Mouse (Mus musculus): ENCODE measurements at regions not wholly inside any gene's neighbourhood (a gene's known extent, or its start where the extent isn't known, plus 50 kb on each side); places are given as distances from the start of the nearest gene placed in this dataset.
A peak's percentile ranks its signal among the peaks of the same experiment; 100 is the strongest.

DNA sequence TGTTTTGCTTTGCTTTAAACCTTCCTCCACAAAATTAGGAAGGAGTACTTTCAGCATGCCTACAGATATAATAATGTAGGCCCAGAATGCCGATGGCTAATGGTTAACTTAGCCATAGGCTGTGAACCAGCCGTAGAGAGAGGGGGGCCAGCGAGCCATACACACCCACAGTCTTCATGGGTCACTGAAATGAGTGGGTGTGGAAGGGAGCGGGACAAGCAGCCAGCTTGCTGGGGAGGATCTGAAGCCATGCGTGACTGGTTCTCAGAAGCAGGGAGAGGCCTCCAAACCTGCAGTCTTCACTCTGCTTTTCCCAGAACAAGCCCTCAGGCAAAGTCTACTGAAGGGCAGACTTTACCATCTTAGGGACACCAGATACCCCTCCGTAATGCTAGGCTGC, 50.8 kb upstream of the Ptpn13 start:
- no peak for DNase-seq

DNA sequence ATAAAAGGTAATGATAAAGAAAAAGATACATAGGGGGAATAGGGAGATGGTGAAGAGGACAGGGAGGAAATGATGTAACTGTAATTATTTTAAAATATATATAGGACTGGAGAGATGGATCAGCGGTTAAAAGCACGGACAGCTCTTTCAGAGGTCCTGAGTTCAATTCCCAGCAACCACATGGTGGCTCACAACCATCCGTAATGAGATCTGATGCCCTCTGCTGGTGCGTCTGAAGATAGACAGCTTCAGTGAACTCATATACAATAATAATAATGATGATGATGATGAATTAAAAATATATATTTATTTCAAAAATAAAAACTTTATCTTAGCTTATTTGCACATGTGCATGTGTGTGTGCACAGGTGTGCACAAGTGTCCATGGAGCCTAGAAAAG, 51.9 kb upstream of the Ptpn13 start:
- DNase-seq, result no peak

DNA sequence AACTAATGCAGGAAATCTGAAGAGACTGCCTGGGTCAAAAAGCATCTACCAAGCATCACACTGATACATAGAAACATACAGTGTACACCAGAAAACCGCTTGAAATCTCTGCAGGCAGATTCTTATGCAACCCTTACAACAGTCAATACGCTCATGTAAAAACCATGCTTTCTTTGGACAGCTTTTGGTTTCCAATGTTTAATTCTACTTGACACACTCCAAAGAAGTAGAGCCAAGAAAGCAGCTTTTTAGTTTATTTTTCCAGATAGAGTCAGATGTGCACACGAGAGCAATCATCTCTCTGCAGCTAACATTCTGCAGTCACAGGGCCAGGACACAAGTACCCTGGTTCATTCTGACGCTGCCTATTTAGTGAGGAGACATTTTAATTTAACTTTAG, 54.5 kb upstream of the Ptpn13 start:
- no peak for DNase-seq

DNA sequence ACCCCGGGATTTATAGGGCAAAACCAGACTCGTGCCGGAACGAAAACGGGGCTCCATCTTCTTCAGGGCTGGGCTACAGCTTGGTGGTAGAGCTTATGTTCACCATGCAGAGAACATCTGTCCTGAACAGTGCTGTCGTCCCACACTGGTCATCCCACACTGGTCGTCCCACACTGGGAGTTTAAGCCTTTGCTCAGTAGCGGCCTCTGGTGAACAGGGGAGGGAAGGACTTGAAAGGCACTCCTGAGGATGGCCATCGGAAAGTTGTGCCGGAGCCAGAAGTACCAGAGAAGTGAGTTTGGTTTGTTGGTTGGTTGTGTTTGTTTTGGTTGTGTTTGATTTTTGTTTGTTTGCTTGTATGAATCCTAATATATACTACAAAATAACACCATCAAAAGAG, 56.0 kb upstream of the Ptpn13 start:
- peak; percentile 67 for DNase-seq

DNA sequence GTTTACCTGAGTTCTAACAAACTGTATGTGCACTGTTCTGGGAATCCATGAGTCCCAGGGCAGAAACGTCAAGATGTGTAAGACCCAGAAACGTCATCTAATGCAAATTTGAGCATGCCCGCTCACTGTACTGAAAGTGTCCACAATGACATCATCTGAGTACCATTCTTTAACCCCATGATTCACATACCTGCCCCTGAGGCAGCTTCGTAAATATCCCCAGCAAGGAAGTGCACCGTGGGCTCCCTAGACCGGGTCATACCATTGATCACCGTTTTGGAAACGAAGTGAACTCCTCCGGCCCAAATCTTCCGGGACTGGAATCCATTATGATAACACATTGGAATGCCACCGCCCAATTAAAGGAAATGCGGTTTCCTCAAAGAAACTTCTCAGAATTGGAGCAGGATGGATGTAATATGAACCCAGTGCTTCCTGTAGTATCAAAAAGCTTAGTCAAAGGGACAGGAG, 57.8 kb upstream of the Ptpn13 start:
- no peak for DNase-seq

DNA sequence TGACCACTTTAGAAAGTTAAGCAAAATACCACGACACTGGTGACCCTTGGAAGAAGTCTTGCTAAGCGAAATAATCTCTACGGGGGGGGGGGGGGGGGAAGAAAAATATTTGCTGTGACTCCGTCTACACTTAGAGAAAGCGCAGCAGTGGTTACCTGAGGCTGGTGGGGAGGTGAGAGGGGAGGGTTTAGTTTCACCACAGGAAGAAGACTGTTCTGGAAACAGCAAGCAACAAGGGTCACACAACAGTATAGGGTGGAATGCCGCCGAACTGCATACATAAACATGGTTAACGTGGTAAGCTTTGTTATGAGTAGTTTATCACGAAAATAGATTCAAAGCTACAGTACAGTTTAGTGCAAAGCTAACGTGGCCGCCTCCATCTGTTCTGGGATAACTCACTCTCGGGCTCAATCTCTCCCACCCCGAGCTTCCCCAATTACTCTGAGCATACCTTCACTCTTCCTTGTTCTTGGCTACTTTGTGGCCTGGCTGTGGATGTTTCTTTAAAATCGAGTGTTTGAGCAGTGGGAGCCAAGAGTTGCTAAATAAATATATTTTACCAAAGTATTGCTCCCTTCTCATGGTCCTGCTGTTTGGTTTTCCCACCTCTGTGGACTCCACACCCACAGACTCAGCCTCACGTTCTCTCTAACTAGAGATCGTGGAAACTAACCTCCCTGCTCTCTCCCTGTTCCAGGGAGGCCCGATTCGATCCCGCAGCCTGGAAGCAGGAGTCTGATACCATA, 59.1 kb upstream of the Ptpn13 start:
- DNase-seq, result peak; percentile 57

DNA sequence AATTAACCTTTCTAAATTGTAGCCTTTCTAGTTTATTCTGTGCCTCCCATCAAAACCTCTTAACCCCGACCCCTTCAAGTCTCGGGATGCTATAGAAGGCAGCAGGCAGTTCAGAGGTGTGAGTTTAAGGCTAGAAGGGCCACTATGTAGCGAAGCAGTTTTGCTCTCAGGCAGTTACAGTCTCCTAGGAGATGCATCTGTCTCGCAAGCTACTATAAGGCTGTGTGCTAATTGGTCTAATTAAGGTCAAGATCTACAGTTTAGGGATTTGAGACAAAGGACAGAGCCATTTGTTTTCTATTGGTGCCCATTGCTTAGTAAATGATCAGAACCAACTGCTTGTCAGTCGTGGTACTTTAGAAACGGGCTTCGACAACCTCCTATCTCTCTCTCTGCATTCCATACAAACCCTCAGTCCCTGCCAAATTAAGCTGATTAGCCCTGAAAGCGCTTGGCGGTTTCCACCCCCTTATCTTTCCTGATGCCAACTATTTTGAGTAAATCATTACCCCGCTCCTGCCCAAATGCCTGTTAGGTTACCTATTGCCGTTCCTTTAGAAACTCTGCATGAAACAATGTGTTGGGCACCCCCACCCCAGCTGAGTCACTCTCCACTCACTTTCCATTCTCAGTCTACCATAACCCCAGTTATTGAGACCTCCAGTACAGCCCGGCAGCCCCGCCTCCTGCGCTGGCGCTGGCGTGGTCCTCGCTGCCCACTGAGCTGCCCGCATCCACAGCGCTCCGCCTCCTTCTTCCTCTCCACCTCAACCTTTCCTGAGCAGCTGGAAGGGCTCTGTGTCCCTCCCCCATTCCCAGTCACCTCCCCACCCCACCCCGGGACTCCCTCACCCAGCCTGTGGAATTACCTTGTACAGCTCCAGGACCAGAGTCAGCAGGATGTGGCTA, 59.9 kb upstream of the Ptpn13 start:
- peak; percentile 80 for DNase-seq

DNA sequence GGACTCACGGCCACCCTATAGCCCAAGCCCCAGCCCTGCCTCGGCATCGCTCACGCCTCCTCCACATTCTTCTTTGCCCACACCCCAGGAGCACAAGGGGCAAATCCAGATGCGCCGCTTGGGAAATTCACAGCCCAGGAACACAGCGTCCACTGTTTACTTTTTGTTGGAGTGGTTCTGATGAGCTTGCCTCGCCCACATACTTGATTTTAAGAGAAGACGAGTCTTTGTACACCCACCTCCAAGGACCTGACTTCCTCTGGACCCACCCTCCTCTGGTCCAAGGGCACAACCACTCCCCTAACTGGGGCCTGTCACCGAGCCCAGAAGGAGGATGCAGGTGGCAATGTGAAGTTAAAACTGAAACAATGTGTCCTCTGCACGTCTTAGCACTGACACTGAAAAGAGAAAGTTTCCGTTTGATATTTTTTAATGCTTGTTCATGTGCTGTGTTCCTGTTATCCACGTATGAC, 64.2 kb upstream of the Ptpn13 start:
- peak; percentile 64 for DNase-seq

DNA sequence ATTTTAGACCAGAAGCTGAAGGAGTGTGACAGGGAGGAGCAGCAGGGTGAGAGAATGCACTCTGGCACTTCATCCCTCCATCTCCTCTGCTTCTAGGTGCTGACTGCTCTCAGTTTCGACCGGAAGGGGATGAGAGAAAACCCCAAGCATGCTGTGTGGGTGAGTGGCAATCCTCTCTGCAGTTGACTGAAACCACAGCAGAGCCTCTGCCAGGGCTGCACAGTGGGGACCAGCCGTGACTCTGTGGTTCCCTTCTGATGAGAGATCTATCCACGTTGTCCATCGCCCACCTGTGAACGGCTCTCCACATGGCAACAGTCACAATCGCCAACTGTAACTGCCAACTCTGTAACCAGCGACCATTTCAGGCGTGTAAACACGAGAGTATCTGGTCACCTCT, 64.6 kb upstream of the Ptpn13 start:
- no peak for DNase-seq

DNA sequence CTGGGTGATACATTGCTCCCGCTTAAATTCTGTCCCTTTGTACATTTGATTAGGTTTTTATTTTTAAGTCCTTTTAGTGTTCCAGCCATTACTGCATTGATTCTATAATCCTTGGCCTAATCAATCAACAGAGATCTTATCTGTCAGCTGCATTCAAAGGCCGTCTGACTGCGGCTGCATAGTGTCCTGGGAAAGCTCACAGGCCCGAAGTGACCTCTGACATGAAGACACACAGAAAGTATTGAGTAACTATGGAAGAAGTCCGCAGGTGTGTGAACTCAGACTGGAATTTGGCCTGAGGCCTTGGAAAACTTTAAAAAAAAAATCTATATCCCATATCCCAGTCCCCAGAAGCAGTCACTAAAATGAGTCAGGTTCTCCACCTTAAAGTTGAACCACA, 67.4 kb upstream of the Ptpn13 start:
- DNase-seq, result no peak

DNA sequence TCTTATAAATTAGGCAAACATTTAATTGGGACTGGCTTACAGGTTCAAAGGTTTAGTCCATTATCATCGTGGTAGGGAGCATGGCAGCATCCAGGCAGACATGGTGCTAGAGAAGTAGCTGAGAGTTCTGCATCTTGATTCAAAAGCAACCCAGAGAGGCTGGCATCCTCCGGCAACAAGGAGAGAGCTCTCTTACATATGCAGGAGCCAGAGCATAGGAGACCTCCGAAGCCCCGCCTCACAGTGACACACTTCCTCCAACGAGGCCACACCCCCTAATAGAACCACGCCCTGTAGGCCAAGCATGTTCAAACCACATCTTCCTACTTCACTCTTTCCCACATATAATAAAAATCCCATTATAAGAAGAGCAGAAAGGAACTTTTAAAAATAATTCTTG, 68.5 kb upstream of the Ptpn13 start:
- no peak for DNase-seq

DNA sequence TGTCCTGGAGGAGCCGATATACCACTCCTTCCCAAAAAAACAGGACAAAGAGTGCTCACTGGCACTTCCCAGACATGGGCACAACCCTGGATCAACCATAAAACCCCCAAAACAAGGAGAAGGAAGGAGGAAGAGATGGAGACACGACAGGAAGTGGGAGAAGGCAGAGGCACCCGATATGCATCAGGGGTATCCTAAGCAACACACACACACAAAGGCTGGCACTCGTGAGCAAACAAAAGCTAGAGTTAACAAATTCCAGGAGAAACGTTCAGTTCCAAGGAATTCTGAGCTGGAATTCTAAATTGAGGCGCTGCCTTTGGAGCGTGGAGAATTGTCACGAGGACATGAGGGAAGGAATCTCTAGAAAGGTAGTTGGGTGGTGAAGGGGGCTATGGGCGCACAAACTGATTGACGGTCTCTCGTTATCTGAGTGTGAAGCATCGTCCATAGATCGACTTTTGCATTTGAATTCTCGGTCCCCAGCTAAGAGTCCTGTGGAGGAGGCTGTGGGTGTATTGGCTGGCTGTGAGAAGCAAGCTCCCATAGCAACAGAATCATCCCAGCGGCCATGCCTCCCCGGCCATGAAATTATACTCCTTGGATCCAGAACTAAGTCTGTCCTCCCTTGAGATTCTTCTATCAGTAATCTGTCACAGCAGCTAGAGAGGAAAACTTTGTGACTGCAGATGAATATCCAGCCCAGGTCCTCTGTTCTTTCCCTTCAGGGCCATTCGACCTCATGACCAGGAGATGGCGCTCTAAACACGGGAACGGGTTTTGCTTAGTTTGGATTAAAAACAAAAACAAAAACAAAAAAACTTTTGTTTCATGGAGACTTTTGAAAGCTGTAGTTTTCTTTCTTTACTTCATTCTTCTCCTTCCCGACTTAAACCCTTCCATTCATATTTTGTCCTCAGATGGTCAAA, 69.4 kb upstream of the Ptpn13 start:
- peak; percentile 55 for DNase-seq

DNA sequence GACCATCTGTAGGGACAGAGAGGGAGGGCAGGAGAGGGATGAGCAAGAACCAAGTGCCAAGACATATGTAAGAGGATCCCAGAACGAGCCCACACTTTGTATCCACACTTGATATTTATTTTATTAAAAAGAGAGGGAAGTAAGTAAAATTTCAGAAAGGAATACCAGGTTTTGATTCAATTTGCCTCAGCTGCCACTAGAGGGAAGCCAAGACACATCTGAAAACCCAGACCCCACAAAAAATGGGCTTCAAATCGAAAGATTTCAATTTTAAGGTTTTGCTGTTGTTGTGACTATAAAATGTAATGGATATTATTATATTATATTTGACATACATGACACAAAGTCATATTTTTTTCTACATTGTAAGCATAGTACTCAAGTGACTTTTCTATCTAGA, 81.1 kb upstream of the Ptpn13 start:
- no peak for DNase-seq

DNA sequence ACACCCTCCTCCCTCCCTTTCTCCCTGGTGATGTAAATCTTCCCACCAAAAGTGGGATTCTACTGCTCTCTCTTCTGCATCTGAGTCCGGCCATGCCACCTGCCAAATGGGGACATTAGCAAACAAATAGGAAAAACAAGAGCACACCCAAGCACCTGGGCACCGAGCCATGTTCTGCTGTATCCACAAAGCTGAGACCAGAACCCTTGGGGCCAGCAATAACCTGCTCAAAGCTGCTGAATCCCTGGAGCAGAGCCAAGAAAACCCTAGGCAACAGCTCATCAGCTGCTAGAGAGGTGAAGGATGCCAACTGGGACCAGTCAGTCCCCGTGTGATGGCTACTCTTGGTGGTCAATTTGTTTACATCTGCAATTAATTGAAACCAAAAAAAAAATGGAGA, 83.5 kb upstream of the Ptpn13 start:
- DNase-seq, result peak; percentile 27

DNA sequence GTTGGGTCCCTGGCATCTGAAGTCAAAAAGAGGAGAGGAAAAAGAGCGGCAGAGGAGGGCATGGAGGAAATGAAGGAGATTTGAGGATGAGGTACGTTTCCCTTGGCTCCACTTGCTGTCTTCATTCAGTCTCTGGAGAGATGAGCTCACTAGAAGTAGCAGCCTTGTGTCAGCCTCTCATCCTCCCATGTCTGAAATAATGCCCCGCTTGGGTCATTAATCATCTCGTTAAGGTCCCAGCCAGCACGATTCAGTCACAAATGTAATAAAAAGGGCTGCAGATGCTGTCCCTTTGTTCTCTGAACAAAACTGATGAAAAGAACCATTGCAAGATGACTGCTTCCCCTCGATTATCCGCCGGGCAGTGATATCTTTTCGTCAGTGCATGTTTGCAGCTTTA, 84.4 kb upstream of the Ptpn13 start:
- DNase-seq, result no peak

DNA sequence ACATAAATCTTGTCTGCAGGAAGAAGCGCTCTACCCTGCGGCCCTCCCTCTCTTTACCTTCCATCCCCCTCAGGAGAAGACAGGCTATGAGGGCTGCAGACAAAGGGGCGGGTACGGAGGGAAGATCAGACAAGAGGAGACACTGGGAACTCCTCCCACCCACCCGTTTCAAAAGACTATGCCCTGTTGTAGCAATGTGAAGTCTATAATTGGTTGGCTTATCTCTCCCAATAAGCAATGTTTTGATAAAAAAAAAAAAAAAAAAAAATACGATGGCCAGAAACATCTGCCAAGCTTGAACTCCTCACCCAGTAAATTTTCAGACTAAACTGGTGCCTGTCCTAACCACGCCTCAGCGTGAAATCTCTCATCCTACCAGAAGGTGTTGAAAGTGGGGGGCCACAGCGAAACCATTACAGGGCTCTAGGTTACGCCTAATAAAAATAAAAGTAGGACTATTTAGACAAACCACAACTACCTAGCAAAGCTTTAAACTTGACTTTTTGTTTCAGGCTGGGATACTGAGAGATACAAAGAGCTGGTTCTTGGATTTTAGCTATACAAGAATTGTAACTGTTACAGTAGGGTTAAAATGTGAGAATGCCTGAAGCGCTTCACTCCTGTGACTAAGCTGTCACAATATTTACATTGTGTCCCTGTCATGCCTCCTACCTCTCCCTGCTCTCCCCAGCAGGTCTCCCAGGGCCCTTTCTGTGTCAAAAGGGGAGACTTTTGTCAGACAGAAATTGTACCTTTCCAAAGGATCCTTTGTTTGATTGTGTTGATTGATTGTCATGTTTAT, 88.1 kb upstream of the Ptpn13 start:
- no peak for DNase-seq

DNA sequence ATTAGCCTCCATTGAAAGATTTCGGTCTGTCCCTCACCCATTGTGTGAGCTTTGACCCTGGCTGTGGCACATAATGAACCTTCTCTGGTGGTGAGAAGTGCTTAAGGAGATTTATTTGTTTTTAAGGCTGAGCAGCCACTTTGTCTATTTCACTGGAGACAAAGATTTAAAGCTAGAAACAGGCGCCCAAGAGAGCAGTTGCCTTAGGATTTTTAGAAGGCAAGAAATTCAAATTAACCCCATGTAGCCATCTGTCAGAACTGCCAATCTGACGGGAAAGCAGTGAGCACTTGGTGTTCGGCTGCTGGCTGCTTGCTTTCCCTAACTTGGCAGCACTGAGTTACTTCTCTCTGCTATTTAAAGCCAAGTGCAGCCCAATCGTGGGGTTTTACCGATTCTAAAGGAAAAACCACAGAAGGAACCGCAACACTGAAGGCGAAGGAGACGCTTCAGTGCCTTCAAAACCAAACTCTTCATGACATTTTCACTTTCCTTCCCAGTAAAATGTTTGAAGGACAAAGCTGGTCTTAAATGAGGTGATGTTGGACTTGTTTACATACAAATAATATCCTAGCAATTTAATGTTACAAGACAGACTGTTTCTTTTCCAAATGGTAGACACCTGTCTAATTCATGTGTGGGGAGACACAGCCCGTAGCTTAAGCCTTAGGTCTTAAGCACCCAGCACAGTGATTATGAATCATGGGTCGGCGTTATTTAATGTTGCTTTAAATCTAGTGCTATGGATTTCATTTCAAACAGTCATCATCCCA, 88.9 kb upstream of the Ptpn13 start:
- DNase-seq, result no peak

DNA sequence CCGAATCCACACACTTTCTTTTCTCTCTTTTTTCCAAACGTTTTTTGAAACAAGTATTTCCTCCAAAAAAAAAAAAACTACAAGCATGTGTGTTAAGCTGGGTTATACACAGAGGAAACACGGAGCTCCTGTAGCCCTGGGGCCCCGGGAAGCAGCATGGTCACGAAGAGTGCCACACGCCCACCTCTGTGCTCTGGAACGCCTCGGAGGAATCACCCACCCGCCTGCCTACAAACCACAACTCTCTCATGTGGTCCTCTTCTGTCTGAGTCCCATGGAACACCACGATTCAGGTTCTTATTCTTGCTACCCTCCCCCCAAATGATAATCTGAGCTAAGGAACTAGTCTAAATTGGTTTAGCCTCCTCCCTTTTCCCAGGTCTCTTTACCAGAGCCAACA, 98.6 kb upstream of the Ptpn13 start:
- no peak for DNase-seq

DNA sequence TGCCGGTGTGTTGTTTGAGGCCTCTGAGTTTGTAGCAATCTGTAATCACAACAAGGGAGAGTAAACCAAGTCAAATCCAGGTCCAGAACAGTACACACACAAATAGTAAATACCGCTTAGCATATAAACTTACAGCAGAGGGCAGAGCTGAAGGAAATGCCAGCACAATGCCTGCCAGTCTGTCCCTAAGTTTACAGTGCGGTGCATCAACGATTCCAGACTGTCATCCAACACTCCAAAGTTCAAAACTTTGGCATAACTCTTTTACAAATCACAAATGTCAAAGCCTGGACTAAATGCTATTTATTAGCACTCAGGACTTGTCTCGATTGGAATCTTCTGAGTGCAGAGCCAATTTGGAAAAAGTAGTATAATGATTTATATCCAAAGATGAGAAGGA, 104.7 kb upstream of the Ptpn13 start:
- DNase-seq, result no peak

DNA sequence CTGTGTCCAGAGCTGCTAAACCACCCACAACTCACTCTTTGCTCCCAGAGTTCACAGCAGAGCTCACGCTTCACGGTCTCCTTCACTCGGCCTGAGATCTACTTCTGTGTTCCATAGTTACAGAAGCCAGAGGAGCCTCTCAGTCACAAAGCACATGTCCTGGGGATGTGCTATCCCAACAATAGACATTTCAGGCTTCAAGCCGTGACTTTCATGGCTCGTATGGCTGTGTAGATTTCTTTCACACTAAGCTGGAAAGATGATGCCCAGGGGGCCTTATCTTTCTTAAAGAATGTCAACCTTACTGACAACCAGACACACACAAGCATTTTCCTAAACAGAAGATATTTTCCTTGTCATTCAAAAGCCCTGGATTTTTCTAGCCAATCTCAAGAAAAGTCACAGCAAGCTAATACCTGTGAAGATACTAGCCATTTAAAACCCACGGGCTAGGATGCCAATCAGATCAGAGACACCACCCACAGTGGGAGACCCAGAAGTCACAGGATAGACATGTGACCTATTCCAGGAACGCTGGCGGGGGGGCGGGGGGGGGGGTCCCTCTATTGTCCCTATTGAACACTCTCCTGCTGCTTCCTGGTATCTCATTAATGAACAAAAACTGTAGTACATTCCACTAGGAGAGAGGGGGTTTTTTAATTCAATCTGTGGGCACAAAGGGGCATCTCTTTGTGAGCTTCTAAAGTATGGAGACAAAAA, 98.8 kb upstream of the Mapk10 start:
- DNase-seq, result no peak

Data from lung, postnatal 36 days (tissue).